Mouse (Mus musculus) heart, postnatal 0 days (tissue): ENCODE measurements around the gene Gm527.

Experiments used
- CTCF ChIP-seq: IDR thresholded peaks from 2 replicates; pipeline ENCODE4 v1.5.1; 2016; ENCODE audit warnings: antibody characterized with exemption, control low read depth, low read depth
- EP300 ChIP-seq: IDR thresholded peaks from 2 replicates; pipeline ENCODE4 v1.6.1; 2016; ENCODE audit warnings: antibody characterized with exemption, low read depth

DNA sequence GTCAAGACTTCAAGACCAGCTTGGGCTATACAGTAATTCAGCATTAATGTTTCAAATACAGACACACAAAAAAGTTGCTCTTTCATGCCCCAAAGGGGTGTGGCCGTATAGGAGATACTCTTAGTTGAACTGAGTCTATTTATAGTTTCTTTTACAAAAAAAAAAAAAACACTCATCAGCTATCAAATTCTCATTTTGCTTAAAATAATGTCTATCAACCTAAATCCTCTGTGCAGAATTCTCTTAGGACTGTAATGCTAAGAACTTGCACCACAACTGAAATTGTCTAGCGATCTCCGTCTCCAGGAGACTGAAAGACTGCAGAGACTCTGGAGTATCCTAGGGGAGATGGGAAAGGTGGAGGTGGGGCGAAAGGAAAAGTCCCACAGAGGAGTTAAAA, 46.9 kb downstream of the Gm527 start:
- TF ChIP-seq CTCF (no peak), EP300 (no peak)
